Mouse (Mus musculus): ENCODE data around the gene Fbxl18.

Gene Fbxl18

GRCm38 (mm10) chr5:142871765-142872164, 23.5 kb downstream of the Fbxl18 start:
- DNase-seq (ENCODE audit: low read depth), result no peak

- DNase-seq (ENCODE audit: low read depth), result peak; percentile 39
These were observed 25.8 kb downstream of the Fbxl18 start for GRCm38 (mm10) chr5:142869463-142869862.

GRCm38 (mm10) chr5:142857763-142858229, 37.4 kb downstream of the Fbxl18 start:
- DNase-seq (ENCODE audit: low read depth), result no peak

- no peak for DNase-seq (ENCODE audit: low read depth)
These were observed 38.8 kb downstream of the Fbxl18 start for GRCm38 (mm10) chr5:142856408-142856807.

GRCm38 (mm10) chr5:142854877-142855276, 40.3 kb downstream of the Fbxl18 start:
- peak; percentile 70 for DNase-seq (ENCODE audit: low read depth)

- DNase-seq (ENCODE audit: low read depth), result no peak
These were observed 41.6 kb downstream of the Fbxl18 start for GRCm38 (mm10) chr5:142853585-142853984.

GRCm38 (mm10) chr5:142851681-142852049, 43.6 kb downstream of the Fbxl18 start:
- no peak for DNase-seq (ENCODE audit: low read depth)

GRCm38 (mm10) chr5:142850916-142851680, 44.1 kb downstream of the Fbxl18 start:
- DNase-seq (ENCODE audit: low read depth), result no peak

GRCm38 (mm10) chr5:142850476-142850875, 44.7 kb downstream of the Fbxl18 start:
- DNase-seq (ENCODE audit: low read depth), result no peak

GRCm38 (mm10) chr5:142848911-142849310, 46.3 kb downstream of the Fbxl18 start:
- DNase-seq (ENCODE audit: low read depth), result no peak

GRCm38 (mm10) chr5:142848149-142848548, 47.1 kb downstream of the Fbxl18 start:
- no peak for DNase-seq (ENCODE audit: low read depth)

GRCm38 (mm10) chr5:142844467-142844866, 50.8 kb downstream of the Fbxl18 start:
- DNase-seq (ENCODE audit: low read depth), result peak; percentile 30

GRCm38 (mm10) chr5:142842137-142842642, 53.0 kb downstream of the Fbxl18 start:
- peak; percentile 69 for DNase-seq (ENCODE audit: low read depth)

- DNase-seq (ENCODE audit: low read depth), result peak; percentile 88
These were observed 53.7 kb downstream of the Fbxl18 start for GRCm38 (mm10) chr5:142841372-142842136.

- DNase-seq (ENCODE audit: low read depth), result peak; percentile 40
These were observed 57.8 kb downstream of the Fbxl18 start for GRCm38 (mm10) chr5:142837427-142837826.

GRCm38 (mm10) chr5:142836891-142837290, 58.3 kb downstream of the Fbxl18 start:
- DNase-seq (ENCODE audit: low read depth), result no peak

GRCm38 (mm10) chr5:142833646-142834438, 61.4 kb downstream of the Fbxl18 start:
- DNase-seq (ENCODE audit: low read depth), result peak; percentile 44

GRCm38 (mm10) chr5:142826131-142826530, 69.1 kb downstream of the Fbxl18 start:
- DNase-seq (ENCODE audit: low read depth), result no peak

- no peak for DNase-seq (ENCODE audit: low read depth)
These were observed 69.6 kb downstream of the Fbxl18 start for GRCm38 (mm10) chr5:142825665-142826064.

GRCm38 (mm10) chr5:142824091-142824490, 71.1 kb downstream of the Fbxl18 start:
- peak; percentile 51 for DNase-seq (ENCODE audit: low read depth)

- DNase-seq (ENCODE audit: low read depth), result peak; percentile 97
These were observed 71.8 kb downstream of the Fbxl18 start for GRCm38 (mm10) chr5:142823096-142824062.

Data from NIH3T3 (cell line).